Mouse (Mus musculus): ENCODE data around the gene Pnpla8.

DNA sequence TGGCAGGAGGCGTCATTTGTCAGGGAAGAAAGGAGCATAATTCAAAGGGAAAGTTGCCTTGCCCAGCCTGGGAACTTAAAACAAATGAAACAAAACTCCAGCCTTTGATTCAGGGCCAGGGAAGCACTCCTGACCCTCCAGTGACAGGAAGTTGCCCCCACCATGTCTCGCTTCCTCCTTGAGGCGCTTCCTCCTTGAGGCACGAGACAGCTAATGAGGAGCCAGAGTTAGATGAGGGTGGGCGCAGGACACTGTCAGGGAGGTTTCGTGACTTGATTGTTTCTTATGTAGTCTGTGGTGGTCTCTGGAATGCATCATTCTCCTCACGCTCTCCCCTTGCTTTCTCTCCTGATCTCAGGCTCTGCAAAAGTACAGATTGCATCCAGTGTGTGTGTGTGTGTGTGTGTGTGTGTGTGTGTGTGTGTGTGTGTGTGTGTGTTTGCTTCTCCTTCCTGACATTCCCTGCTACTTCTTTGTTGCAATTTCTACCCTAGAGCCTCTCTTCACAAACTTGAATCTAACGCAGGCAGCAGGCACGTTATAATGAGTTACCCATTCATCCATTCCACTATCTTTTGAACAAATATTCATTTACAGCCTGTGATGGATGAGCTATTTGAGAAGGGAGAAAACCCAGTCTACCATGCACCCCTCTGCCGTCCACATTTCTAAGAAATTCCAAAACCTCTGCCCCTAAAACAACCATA, 44.7 kb upstream of the Pnpla8 start:
- TF ChIP-seq USF1 (IDR thresholded peaks at IDR 0.05; ENCODE audit: low read depth), result no peak
- TF ChIP-seq CTCF (IDR thresholded peaks at IDR 0.05; ENCODE audit: control insufficient read depth, insufficient read depth, insufficient read length), result no peak
- TF ChIP-seq FOSL1 (IDR thresholded peaks at IDR 0.05; ENCODE audit: insufficient read depth, low read length, poor library complexity, severe bottlenecking), result no peak
- no peak for TF ChIP-seq MAX (IDR thresholded peaks at IDR 0.05)
- no peak for TF ChIP-seq MYOG (IDR thresholded peaks at IDR 0.05; ENCODE audit: control insufficient read depth, extremely low read depth, insufficient read length)
